Mouse (Mus musculus) liver, postnatal 0 days (tissue): Measurements from ENCODE around the gene Lyrm7. TPM values are rescaled to one million over a fixed set of nuclear protein-coding genes. Genes with fewer than 3 reads are reported as not detected.

Experiments
- ATAC-seq: fragments of 200-750 bp; cut with Nextera tagmentation; 2 replicates; pipeline ENCODE4 v1.8.0; 2017; ENCODE audit warnings: mild to moderate bottlenecking, moderate library complexity
- DNase-seq: peaks from one replicate; pipeline ENCODE4 v3.0.0-alpha.2; 2016
- H3K27ac ChIP-seq: fragments of 300-500 bp; sonication (generic); 2 replicates; pipeline ENCODE4 v1.5.1; 2014; ENCODE audit warnings: antibody characterized with exemption, moderate library complexity, mild to moderate bottlenecking, low read depth
- H3K27me3 ChIP-seq: fragments of 300-500 bp; sonication (generic); 2 replicates; pipeline ENCODE4 v1.6.1; 2014; ENCODE audit warnings: low read length, control low read depth, mixed read lengths; ENCODE audit not compliant: insufficient read depth
- H3K36me3 ChIP-seq: fragments of 300-500 bp; sonication (generic); replicated peaks from 2 replicates; pipeline ENCODE4 v1.6.1; 2014; ENCODE audit warnings: mild to moderate bottlenecking, control low read depth, low read length, moderate library complexity, mixed read lengths; ENCODE audit not compliant: insufficient read depth
- H3K4me1 ChIP-seq: fragments of 300-500 bp; sonication (generic); 2 replicates; pipeline ENCODE4 v1.6.1; 2014; ENCODE audit warnings: antibody characterized with exemption, mild to moderate bottlenecking, control low read depth; ENCODE audit not compliant: insufficient read depth
- H3K4me2 ChIP-seq: fragments of 300-500 bp; sonication (generic); 2 replicates; pipeline ENCODE4 v1.6.1; 2014; ENCODE audit warnings: low read depth, mild to moderate bottlenecking, low read length, moderate library complexity, mixed read lengths
- H3K4me3 ChIP-seq: fragments of 300-500 bp; sonication (generic); 2 replicates; pipeline ENCODE4 v1.5.1; 2014; ENCODE audit warnings: low read depth, low read length
- H3K9ac ChIP-seq: fragments of 300-500 bp; sonication (generic); replicated peaks from 2 replicates; pipeline ENCODE4 v1.6.1; 2014; ENCODE audit warnings: mild to moderate bottlenecking, moderate library complexity
- H3K9me3 ChIP-seq: fragments of 300-500 bp; sonication (generic); 2 replicates; pipeline ENCODE4 v1.6.1; 2016; ENCODE audit warnings: mild to moderate bottlenecking, control low read depth, low read length, mixed read lengths
- CTCF ChIP-seq: sonication (generic); IDR thresholded peaks from 2 replicates; pipeline ENCODE4 v1.5.1; 2016; ENCODE audit warnings: antibody characterized with exemption, low read depth
- EP300 ChIP-seq: IDR thresholded peaks from 2 replicates; pipeline ENCODE4 v1.6.1; 2016; ENCODE audit warnings: antibody characterized with exemption, low read depth, mild to moderate bottlenecking
- WGBS: fragments of 180-500 bp; shearing (Covaris S2); extraction: QIAGEN DNeasy Blood & Tissue Kit; methylation state at CpG from one replicate; pipeline ENCODE4 v1.1.7; 2014; ENCODE audit not compliant: insufficient replicate concordance; 5-methylcytosine and 5-hydroxymethylcytosine counted together
- polyA plus RNA-seq: library from polyadenylated mRNA; unstranded; fragments of >200 nt; fragmentation: Nextera tagmentation; extraction: Ambion mirVana; gene quantifications from 2 replicates; pipeline ENCODE4 v1.2.1, GENCODE M21; 2015

Gene Lyrm7
- polyA plus RNA-seq, 1 experiment from 2014 or later, result 2.9 TPM

DNA sequence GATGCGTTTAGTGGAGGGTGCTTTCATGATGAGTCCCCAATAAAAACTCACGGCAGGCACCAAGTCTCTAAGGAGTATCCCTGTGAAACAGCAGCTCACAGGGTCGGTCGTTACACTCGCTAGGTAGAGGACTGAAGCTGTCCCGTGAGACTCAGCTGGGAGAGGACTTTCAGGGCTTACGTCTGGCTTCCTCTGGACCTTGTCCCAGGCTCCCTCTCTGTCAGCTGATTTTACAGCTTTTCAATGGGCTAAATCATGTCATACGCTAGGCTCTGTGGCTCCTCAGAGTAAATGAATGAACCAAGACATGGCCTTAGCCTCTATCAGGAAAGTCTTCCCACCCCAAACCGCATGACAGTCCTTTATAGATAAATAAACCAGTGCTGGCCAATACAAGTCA is 33.9 kb upstream of the Lyrm7 start:
- Histone ChIP-seq H3K9ac (no peak overlapping the region), H3K4me1 (no peaks in the 10 kb centered on the region), H3K4me2 (no peak overlapping the region), H3K27ac (no peak overlapping the region), H3K9me3 (no peaks in the 10 kb centered on the region), H3K27me3 (no peaks in the 10 kb centered on the region), H3K4me3 (no peak overlapping the region), H3K36me3 (no peaks in the 10 kb centered on the region)
- no peak for TF ChIP-seq EP300
- no peak for TF ChIP-seq CTCF
- ATAC-seq (no peak), DNase-seq (no peak)
- 80% methylated on average over 9 of the region's 9 CpGs for WGBS

DNA sequence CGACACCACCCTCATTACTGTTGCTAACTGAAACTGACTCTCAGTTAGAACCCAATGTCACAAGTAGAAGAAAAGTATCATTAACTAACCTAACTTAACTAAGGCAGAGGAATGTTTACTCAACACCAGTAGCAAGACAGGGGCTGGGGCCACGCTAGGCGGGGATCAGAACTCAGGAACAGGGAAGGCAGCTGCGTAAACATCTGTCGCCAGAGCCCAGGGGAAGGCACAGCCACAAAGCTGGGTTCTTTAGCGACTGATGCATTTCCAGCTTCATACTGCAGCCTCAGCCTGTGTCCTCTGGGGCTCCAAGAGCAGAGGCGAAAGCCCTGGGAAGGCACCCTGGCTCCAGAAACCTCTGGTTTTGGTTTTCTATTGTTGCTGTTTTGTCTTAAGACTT is 31.4 kb upstream of the Lyrm7 start:
- Histone ChIP-seq H3K27me3 (no peaks in the 10 kb centered on the region), H3K27ac (no peak overlapping the region), H3K9me3 (no peaks in the 10 kb centered on the region), H3K4me2 (no peak overlapping the region), H3K9ac (no peak overlapping the region), H3K4me1 (no peaks in the 10 kb centered on the region), H3K4me3 (no peak overlapping the region), H3K36me3 (no peaks in the 10 kb centered on the region)
- TF ChIP-seq CTCF, result no peak
- TF ChIP-seq EP300, result no peak
- ATAC-seq (no peak), DNase-seq (no peak)
- WGBS, result 70% methylated on average over 7 of the region's 7 CpGs

DNA sequence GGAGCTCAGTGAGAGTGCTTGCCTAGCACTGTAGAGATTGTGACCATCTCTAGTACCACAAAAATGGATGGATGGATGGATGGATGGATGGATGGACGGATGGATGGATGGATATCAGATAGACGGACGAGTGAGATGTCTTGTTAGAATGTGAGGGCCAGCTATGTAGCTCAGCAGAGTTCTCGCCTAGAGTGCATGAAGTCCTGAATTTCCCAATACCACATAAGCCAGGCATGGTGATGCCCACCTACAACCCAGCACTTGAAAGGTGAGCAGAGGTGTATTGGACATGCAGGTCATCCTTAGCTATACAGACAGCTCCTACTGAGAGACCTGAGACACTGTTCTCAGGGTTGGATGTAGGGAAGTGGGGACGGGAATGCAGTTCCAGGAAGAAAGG is 30.6 kb upstream of the Lyrm7 start:
- H3K4me3 ChIP-seq, result no peak overlapping the region
- no peak overlapping the region for H3K9ac ChIP-seq
- DNase-seq (no peak), ATAC-seq (no peak)
- no peaks in the 10 kb centered on the region for H3K9me3 ChIP-seq
- no peak overlapping the region for H3K4me2 ChIP-seq
- 79% methylated on average over 5 of the region's 5 CpGs for whole genome bisulfite sequencing
- TF ChIP-seq EP300 (no peak), CTCF (no peak)
- no peaks in the 10 kb centered on the region for H3K36me3 ChIP-seq
- no peaks in the 10 kb centered on the region for H3K27me3 ChIP-seq
- no peaks in the 10 kb centered on the region for H3K4me1 ChIP-seq
- H3K27ac ChIP-seq, result no peak overlapping the region

DNA sequence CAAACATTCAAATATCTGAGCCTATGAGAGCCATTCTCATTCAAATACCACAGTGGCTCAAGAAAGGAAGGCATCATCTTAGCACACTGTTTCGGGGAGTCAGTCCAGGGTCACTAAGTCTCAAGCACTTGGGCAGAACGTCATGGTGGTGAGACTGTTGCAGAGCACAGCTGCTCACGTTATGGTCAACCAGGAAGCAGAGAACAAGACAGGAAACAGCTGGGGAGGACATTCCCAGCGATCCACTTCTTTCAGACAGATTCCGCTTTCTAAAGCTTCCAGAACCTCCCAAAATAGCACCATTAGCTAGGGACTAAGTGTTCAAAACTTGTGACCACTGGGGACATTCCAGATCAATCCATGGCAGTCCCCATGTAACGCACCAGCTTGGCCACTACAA is 27.2 kb upstream of the Lyrm7 start:
- ATAC-seq (no peak), DNase-seq (no peak)
- no peak overlapping the region for H3K9ac ChIP-seq
- no peaks in the 10 kb centered on the region for H3K36me3 ChIP-seq
- 60% methylated on average over 6 of the region's 6 CpGs for WGBS
- H3K4me1 ChIP-seq, result peaks cover 17% of the 10 kb centered on the region
- H3K4me2 ChIP-seq, result no peak overlapping the region
- H3K9me3 ChIP-seq, result no peaks in the 10 kb centered on the region
- TF ChIP-seq EP300, result no peak
- TF ChIP-seq CTCF, result no peak
- H3K27ac ChIP-seq, result no peak overlapping the region
- no peaks in the 10 kb centered on the region for H3K27me3 ChIP-seq
- no peak overlapping the region for H3K4me3 ChIP-seq

DNA sequence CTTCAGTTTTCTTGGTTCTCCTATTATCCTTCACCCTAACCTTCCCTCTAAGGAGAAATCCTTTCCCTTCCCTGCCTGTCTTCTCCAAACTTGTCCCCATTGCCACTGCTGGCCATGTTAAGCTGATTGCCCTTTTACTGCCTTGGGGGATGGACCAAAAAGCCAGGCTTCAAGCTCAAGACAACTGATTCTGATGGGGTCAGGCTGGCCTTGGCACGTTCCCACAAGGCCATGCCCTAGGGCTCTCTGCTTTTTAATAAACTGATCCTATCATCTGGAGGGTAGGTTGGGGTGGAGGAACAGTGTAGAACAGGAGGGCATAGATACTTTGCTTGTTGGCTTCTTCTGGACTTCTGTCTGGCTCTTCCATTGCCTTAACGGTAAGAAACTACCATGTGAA is 24.7 kb upstream of the Lyrm7 start:
- no peak for TF ChIP-seq CTCF
- no peak for TF ChIP-seq EP300
- WGBS, result 82% methylated on average over 2 of the region's 2 CpGs

DNA sequence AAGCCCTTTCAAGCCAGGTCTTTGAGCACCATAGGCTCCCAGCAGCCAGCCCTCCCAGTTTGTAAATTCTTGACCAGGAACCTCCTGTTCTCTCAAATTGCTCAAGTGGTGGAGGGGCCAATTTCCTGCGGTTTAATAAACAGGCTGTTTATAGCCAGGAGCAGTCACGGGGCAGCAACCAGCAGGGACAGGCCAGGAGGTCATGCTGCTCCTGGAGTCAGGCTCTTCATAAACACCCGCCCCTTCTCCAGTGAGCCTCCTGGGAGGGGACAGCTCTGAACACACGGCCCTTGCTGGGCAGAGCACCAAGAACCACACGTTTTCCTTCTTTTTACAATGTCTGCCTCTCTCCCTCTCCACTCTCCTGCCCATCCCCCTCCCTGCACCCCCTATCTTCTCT is 24.2 kb upstream of the Lyrm7 start:
- TF ChIP-seq EP300, result peak; percentile 82
- no peak for TF ChIP-seq CTCF
- Histone ChIP-seq H3K9ac (no peak overlapping the region), H3K4me2 (peak overlapping the region; percentile 12; the same call in 1 of the 2 replicates), H3K4me3 (no peak overlapping the region), H3K36me3 (no peaks in the 10 kb centered on the region), H3K4me1 (peaks cover 20% of the 10 kb centered on the region), H3K27me3 (no peaks in the 10 kb centered on the region), H3K27ac (peak overlapping the region; percentile 77), H3K9me3 (no peaks in the 10 kb centered on the region)
- ATAC-seq (peak; percentile 68), DNase-seq (peak; percentile 60)
- WGBS, result 21% methylated on average over 5 of the region's 5 CpGs

More for the DNA sequence above, 24.7 kb upstream of the Lyrm7 start:
- Histone ChIP-seq H3K27me3 (no peaks in the 10 kb centered on the region), H3K4me1 (peaks cover 20% of the 10 kb centered on the region), H3K4me3 (no peak overlapping the region), H3K4me2 (no peak overlapping the region), H3K9me3 (no peaks in the 10 kb centered on the region), H3K36me3 (no peaks in the 10 kb centered on the region), H3K9ac (no peak overlapping the region), H3K27ac (peak overlapping the region; percentile 77)
- ATAC-seq, result no peak
- no peak for DNase-seq

DNA sequence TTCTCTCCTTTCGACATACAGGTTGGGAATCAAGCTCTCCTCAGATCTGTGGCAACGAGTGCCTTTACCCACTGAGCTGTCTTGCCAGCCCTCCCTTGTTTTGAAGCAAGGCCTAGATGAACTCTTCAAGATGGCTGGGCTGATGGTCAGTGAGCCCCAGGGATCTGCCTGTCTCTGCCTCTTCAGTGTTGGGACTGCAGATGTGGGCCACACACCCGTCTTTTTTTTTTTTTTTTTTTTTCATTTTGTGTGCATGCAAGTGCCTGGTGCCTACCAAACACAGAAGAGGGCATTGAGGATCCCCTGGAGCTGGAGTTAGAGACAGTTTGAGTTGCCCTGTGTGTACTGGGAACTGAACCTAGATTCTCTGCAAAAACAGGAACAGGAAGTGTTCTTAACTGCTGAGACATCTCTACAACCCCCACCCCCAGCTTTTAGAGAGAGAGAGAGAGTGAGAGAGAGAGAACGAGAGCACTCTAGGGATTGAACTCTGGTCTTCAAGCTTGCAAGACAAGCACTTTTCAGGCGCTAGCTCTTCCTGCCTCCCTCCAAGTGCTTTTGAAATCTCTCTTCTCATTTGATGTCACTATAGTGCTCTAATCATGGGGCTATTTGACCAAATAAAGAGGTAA is 23.6 kb upstream of the Lyrm7 start:
- DNase-seq, result no peak
- Histone ChIP-seq H3K27ac (peak overlapping the region; percentile 77), H3K4me1 (peaks cover 20% of the 10 kb centered on the region), H3K4me2 (peak overlapping the region; percentile 12; the same call in 1 of the 2 replicates), H3K9me3 (no peaks in the 10 kb centered on the region), H3K27me3 (no peaks in the 10 kb centered on the region), H3K4me3 (no peak overlapping the region), H3K9ac (no peak overlapping the region), H3K36me3 (no peaks in the 10 kb centered on the region)
- WGBS, result 59% methylated on average over 5 of the region's 5 CpGs
- ATAC-seq, result peak; percentile 11; the same call in 1 of the 2 replicates
- TF ChIP-seq EP300 (no peak), CTCF (no peak)
